Mouse (Mus musculus) liver, embryonic 11.5 days (tissue): ENCODE measurements around the gene Zbtb38. TPM values are rescaled to one million over a fixed set of nuclear protein-coding genes. Genes with fewer than 3 reads are reported as not detected.
A peak's percentile ranks its signal among the peaks of the same experiment; 100 is the strongest.

ENCODE experiments used
- ATAC-seq: fragments of 200-750 bp; cut with Nextera tagmentation; replicated peaks from 2 replicates; pipeline ENCODE4 v1.8.0; 2017; ENCODE audit warnings: moderate number of reproducible peaks, mild to moderate bottlenecking, moderate TSS enrichment, moderate library complexity; ENCODE audit not compliant: low FRiP score
- DNase-seq: peaks from one replicate; pipeline ENCODE4 v3.0.0-alpha.2; 2017; ENCODE audit warnings: low spot score
- H3K27ac ChIP-seq: fragments of 300-500 bp; sonication (generic); 2 replicates; pipeline ENCODE4 v1.5.1; 2014; ENCODE audit warnings: mild to moderate bottlenecking, low read depth, low read length, control low read depth
- H3K27me3 ChIP-seq: fragments of 300-500 bp; sonication (generic); replicated peaks from 2 replicates; pipeline ENCODE4 v1.6.1; 2014; ENCODE audit warnings: low read length, mixed read lengths; ENCODE audit not compliant: control insufficient read depth, insufficient read depth
- H3K36me3 ChIP-seq: fragments of 300-500 bp; sonication (generic); 2 replicates; pipeline ENCODE4 v1.6.1; 2014; ENCODE audit warnings: mild to moderate bottlenecking, low read length, moderate library complexity, mixed read lengths; ENCODE audit not compliant: control insufficient read depth, insufficient read depth
- H3K4me1 ChIP-seq: fragments of 300-500 bp; sonication (generic); replicated peaks from 2 replicates; pipeline ENCODE4 v1.6.1; 2014; ENCODE audit warnings: low read length, mixed read lengths; ENCODE audit not compliant: control insufficient read depth, insufficient read depth
- H3K4me2 ChIP-seq: fragments of 300-500 bp; sonication (generic); 2 replicates; pipeline ENCODE4 v1.6.1; 2014; ENCODE audit warnings: mild to moderate bottlenecking, control low read depth, moderate library complexity
- H3K4me3 ChIP-seq: fragments of 300-500 bp; sonication (generic); 2 replicates; pipeline ENCODE4 v1.5.1; 2014; ENCODE audit warnings: low read depth, low read length, control low read depth
- H3K9ac ChIP-seq: fragments of 300-500 bp; sonication (generic); 2 replicates; pipeline ENCODE4 v1.6.1; 2014; ENCODE audit warnings: low read depth, low read length, control low read depth
- H3K9me3 ChIP-seq: fragments of 300-500 bp; sonication (generic); 2 replicates; pipeline ENCODE4 v1.6.1; 2016; ENCODE audit warnings: low read length, inconsistent platforms, mixed read lengths; ENCODE audit not compliant: control insufficient read depth
- WGBS: fragments of 180-500 bp; shearing (Covaris S2); extraction: QIAGEN DNeasy Blood & Tissue Kit; methylation state at CpG from one replicate; pipeline ENCODE4 v1.1.7; 2014; 5-methylcytosine and 5-hydroxymethylcytosine counted together
- polyA plus RNA-seq: library from polyadenylated mRNA; unstranded; fragments of >200 nt; fragmentation: Nextera tagmentation; extraction: Ambion mirVana; gene quantifications from 2 replicates; pipeline ENCODE4 v1.2.1, GENCODE M21; 2014

Zbtb38 gene
- polyA plus RNA-seq = 10.0 and 10.1 TPM in 2 replicates

- DNase-seq (no peak), ATAC-seq (no peak; the same call in 1 of the 2 replicates)
- H3K4me1 ChIP-seq = no peaks in the 10 kb centered on the region
- no peaks in the 10 kb centered on the region for H3K27me3 ChIP-seq
- 70% methylated on average over 15 of the region's 15 CpGs for WGBS
- H3K36me3 ChIP-seq = no peaks in the 10 kb centered on the region
- no peaks in the 10 kb centered on the region for H3K9me3 ChIP-seq
- H3K9ac ChIP-seq = no peak within 1 kb of the TSS
- no peak within 1 kb of the TSS for H3K27ac ChIP-seq
- no peak within 1 kb of the TSS for H3K4me2 ChIP-seq
- H3K4me3 ChIP-seq = no peak within 1 kb of the TSS
Observed at GRCm38 (mm10) chr9:96752603-96753114, at the start of gene Zbtb38. Zbtb38 (minus strand) TSS chr9:96752831.

- H3K4me3 ChIP-seq = no peak overlapping the region
- H3K36me3 ChIP-seq = no peaks in the 10 kb centered on the region
- 35% methylated on average over 5 of the region's 5 CpGs for WGBS
- ATAC-seq = no peak
- H3K4me1 ChIP-seq = peaks cover 2% of the 10 kb centered on the region; the same call in 1 of the 2 replicates
- no peak overlapping the region for H3K9ac ChIP-seq
- H3K27me3 ChIP-seq = no peaks in the 10 kb centered on the region
- no peaks in the 10 kb centered on the region for H3K9me3 ChIP-seq
- H3K27ac ChIP-seq = no peak overlapping the region
- no peak for DNase-seq
- H3K4me2 ChIP-seq = no peak overlapping the region
Observed at GRCm38 (mm10) chr9:96800131-96800825, 47.6 kb upstream of the Zbtb38 start.

- no peaks in the 10 kb centered on the region for H3K27me3 ChIP-seq
- no peak overlapping the region for H3K4me2 ChIP-seq
- H3K4me1 ChIP-seq = peaks cover 3% of the 10 kb centered on the region; the same call in 1 of the 2 replicates
- 93% methylated on average over 3 of the region's 3 CpGs for WGBS
- H3K4me3 ChIP-seq = no peak overlapping the region
- H3K36me3 ChIP-seq = no peaks in the 10 kb centered on the region
- no peak overlapping the region for H3K27ac ChIP-seq
- no peak for ATAC-seq
- H3K9me3 ChIP-seq = no peaks in the 10 kb centered on the region
- H3K9ac ChIP-seq = no peak overlapping the region
- no peak for DNase-seq
Observed at GRCm38 (mm10) chr9:96797311-96797710, 44.7 kb upstream of the Zbtb38 start.

- ATAC-seq (peak; percentile 57), DNase-seq (peak; percentile 54)
- peaks cover 3% of the 10 kb centered on the region; the same call in 1 of the 2 replicates for H3K4me1 ChIP-seq
- H3K27ac ChIP-seq = peak overlapping the region; percentile 13; the same call in 1 of the 2 replicates
- 17% methylated on average over 10 of the region's 10 CpGs for WGBS
- peak overlapping the region; percentile 56 for H3K9ac ChIP-seq
- no peaks in the 10 kb centered on the region for H3K27me3 ChIP-seq
- peak overlapping the region; percentile 58 for H3K4me2 ChIP-seq
- no peaks in the 10 kb centered on the region for H3K36me3 ChIP-seq
- peak overlapping the region; percentile 35 for H3K4me3 ChIP-seq
- no peaks in the 10 kb centered on the region for H3K9me3 ChIP-seq
Observed at GRCm38 (mm10) chr9:96795399-96795928, 42.8 kb upstream of the Zbtb38 start.

GRCm38 (mm10) chr9:96794601-96795000 lies 42.0 kb upstream of the Zbtb38 start:
- Histone ChIP-seq H3K27ac (no peak overlapping the region), H3K36me3 (no peaks in the 10 kb centered on the region), H3K4me1 (peaks cover 3% of the 10 kb centered on the region; the same call in 1 of the 2 replicates), H3K9me3 (no peaks in the 10 kb centered on the region), H3K9ac (no peak overlapping the region), H3K4me2 (no peak overlapping the region), H3K4me3 (no peak overlapping the region), H3K27me3 (no peaks in the 10 kb centered on the region)
- WGBS = 85% methylated on average over 2 of the region's 2 CpGs
- DNase-seq = no peak
- no peak for ATAC-seq

- no peak for DNase-seq
- WGBS = 73% methylated on average over 2 of the region's 2 CpGs
- H3K4me3 ChIP-seq = no peak overlapping the region
- H3K27ac ChIP-seq = no peak overlapping the region
- peaks cover 3% of the 10 kb centered on the region; the same call in 1 of the 2 replicates for H3K4me1 ChIP-seq
- no peaks in the 10 kb centered on the region for H3K9me3 ChIP-seq
- H3K9ac ChIP-seq = no peak overlapping the region
- H3K27me3 ChIP-seq = no peaks in the 10 kb centered on the region
- H3K4me2 ChIP-seq = no peak overlapping the region
- no peak for ATAC-seq
- no peaks in the 10 kb centered on the region for H3K36me3 ChIP-seq
Observed at GRCm38 (mm10) chr9:96792543-96792942, 39.9 kb upstream of the Zbtb38 start.

- DNase-seq = no peak
- WGBS = 35% methylated on average over 4 of the region's 4 CpGs
- no peaks in the 10 kb centered on the region for H3K36me3 ChIP-seq
- no peak overlapping the region for H3K4me2 ChIP-seq
- no peak for ATAC-seq
- H3K4me1 ChIP-seq = peaks cover 3% of the 10 kb centered on the region; the same call in 1 of the 2 replicates
- H3K9me3 ChIP-seq = no peaks in the 10 kb centered on the region
- H3K9ac ChIP-seq = no peak overlapping the region
- no peaks in the 10 kb centered on the region for H3K27me3 ChIP-seq
- H3K4me3 ChIP-seq = no peak overlapping the region
- no peak overlapping the region for H3K27ac ChIP-seq
Observed at GRCm38 (mm10) chr9:96790389-96791007, 37.9 kb upstream of the Zbtb38 start.

GRCm38 (mm10) chr9:96789906-96790305 lies 37.3 kb upstream of the Zbtb38 start:
- Histone ChIP-seq H3K4me1 (no peaks in the 10 kb centered on the region; the same call in 1 of the 2 replicates), H3K9me3 (no peaks in the 10 kb centered on the region), H3K27me3 (no peaks in the 10 kb centered on the region), H3K27ac (no peak overlapping the region), H3K4me2 (no peak overlapping the region), H3K9ac (no peak overlapping the region), H3K4me3 (no peak overlapping the region), H3K36me3 (no peaks in the 10 kb centered on the region)
- ATAC-seq (no peak), DNase-seq (no peak)
- WGBS = 66% methylated on average over 3 of the region's 3 CpGs
